Mouse (Mus musculus) cortical plate, adult 2 months (tissue): Measurements from ENCODE around the gene Ext2.

Experiments
- CTCF ChIP-seq: fragments of 200-500 bp; IDR thresholded peaks from 2 replicates; pipeline ENCODE4 v1.5.1; 2011; ENCODE audit warnings: mild to moderate bottlenecking, control low read depth, low read length; ENCODE audit not compliant: insufficient read depth; ENCODE audit errors: extremely low read depth
- POLR2A ChIP-seq: fragments of 200-500 bp; IDR thresholded peaks from 2 replicates; pipeline ENCODE4 v1.6.1; 2011; ENCODE audit warnings: mild to moderate bottlenecking, low read length, control low read depth; ENCODE audit not compliant: insufficient read depth; ENCODE audit errors: extremely low read depth

DNA sequence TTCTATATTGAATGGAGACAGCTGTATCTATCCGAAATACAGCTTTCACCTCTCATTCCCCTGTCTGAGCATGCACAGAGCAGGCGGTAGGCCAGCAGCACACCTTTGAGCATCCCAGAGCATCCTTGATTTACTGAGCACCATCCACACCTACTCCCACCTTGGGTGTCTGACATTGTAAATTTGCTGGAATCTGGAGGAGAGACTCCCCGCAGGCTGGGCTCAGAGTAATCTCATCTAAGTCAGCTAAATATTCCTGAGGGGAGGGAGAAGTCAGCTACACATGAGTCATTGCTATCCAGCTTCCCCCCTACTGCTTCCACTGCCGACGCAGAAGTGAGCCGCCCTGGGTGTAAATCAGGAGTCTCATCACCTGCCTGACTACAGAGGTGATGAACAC lies 64.1 kb downstream of the Ext2 start:
- TF ChIP-seq CTCF (no peak), POLR2A (no peak)
